Mouse (Mus musculus) stomach, embryonic 16.5 days (tissue): ENCODE measurements around the gene Inafm1. TPM values are rescaled to one million over a fixed set of nuclear protein-coding genes. Genes with fewer than 3 reads are reported as not detected.

Experiments
- ATAC-seq: fragments of 200-750 bp; cut with Nextera tagmentation; 2 replicates; pipeline ENCODE4 v1.8.0; 2017; ENCODE audit warnings: moderate number of reproducible peaks, moderate TSS enrichment; ENCODE audit not compliant: insufficient read depth, low FRiP score
- H3K27ac ChIP-seq: fragments of 300-500 bp; sonication (generic); 2 replicates; pipeline ENCODE4 v1.5.1; 2014; ENCODE audit warnings: low read length
- H3K27me3 ChIP-seq: fragments of 300-500 bp; sonication (generic); 2 replicates; pipeline ENCODE4 v1.6.1; 2014; ENCODE audit warnings: low read length, control low read depth, mixed read lengths; ENCODE audit not compliant: control insufficient read depth, insufficient read depth
- H3K36me3 ChIP-seq: fragments of 300-500 bp; sonication (generic); 2 replicates; pipeline ENCODE4 v1.6.1; 2014; ENCODE audit warnings: low read length; ENCODE audit not compliant: control insufficient read depth, insufficient read depth
- H3K4me1 ChIP-seq: fragments of 300-500 bp; sonication (generic); 2 replicates; pipeline ENCODE4 v1.6.1; 2014; ENCODE audit warnings: low read length, control low read depth, mixed read lengths; ENCODE audit not compliant: control insufficient read depth, insufficient read depth
- H3K4me2 ChIP-seq: fragments of 300-500 bp; sonication (generic); 2 replicates; pipeline ENCODE4 v1.6.1; 2014; ENCODE audit warnings: low read depth, low read length, mixed read lengths
- H3K4me3 ChIP-seq: fragments of 300-500 bp; sonication (generic); replicated peaks from 2 replicates; pipeline ENCODE4 v1.5.1; 2014; ENCODE audit warnings: mild to moderate bottlenecking, low read length
- H3K9ac ChIP-seq: fragments of 300-500 bp; sonication (generic); 2 replicates; pipeline ENCODE4 v1.6.1; 2014; ENCODE audit warnings: low read length
- H3K9me3 ChIP-seq: fragments of 300-500 bp; sonication (generic); replicated peaks from 2 replicates; pipeline ENCODE4 v1.6.1; 2016; ENCODE audit warnings: low read length, control low read depth; ENCODE audit not compliant: control insufficient read depth
- WGBS: fragments of 180-500 bp; shearing (Covaris S2); extraction: QIAGEN DNeasy Blood & Tissue Kit; methylation state at CpG from one replicate; pipeline ENCODE4 v1.1.7; 2014; 5-methylcytosine and 5-hydroxymethylcytosine counted together
- polyA plus RNA-seq: library from polyadenylated mRNA; unstranded; fragments of >200 nt; fragmentation: Nextera tagmentation; extraction: Ambion mirVana; gene quantifications from 2 replicates; pipeline ENCODE4 v1.2.1, GENCODE M21; 2015

The Inafm1 gene
- polyA plus RNA-seq, 1 experiment from 2014 or later, result 12.8 TPM

GRCm38 (mm10) chr7:16287016-16287415 is 13.6 kb upstream of the Inafm1 start:
- 77% methylated on average over 2 of the region's 2 CpGs for WGBS

DNA sequence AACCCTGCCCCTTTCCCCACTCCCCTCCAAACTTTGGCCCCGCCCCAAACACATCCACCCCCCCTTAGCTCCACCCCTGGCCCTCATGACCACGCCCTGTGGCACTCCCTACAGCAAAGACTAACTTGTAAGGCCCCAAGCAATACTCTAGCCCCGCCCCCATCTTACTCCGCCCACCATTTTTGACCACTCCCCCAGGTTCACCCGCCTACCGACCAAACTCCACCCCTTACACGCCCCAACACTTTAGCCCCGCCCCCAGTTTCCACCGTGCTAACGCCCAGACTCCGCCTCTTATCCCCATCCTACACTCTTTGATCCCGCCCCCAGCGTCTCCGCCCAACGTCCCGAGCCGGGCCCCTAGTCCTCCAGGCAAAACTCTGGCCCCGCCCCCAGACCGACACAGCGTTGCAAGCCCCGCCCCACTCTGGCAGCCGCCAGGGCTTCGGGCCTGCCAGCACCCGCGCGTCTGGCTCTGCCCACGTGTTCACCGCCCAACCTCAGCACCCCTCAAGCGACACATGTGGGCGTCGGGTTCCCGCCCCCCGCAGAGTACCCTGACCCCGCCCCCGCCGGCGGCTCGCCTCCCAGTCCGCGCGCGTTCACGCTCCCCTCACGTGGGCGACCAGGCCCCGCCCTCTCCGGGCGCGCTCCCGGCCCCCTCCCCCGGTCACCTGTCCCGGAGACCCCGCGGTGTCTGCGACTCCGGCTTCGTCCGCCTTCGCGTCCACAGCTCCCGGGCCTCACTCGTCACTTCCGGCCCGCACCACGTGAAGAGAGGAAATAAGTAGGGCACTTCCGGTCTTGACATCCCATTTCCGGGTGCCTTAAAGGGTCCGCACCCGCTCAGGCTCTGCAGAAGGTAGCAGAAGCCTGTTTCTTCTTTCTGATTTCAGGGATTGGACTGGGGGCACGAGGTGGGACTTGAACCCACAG is 12.9 kb upstream of the Inafm1 start, which contains the start of gene Ccdc9:
Gene Ccdc9, minus strand, starts transcription at position 770 of the 936 bp plus-strand sequence.
- H3K27ac ChIP-seq, result peak within 1 kb of the TSS; percentile 99
- WGBS, result under 1% methylated on average over 65 of the region's 70 CpGs
- peak within 1 kb of the TSS; percentile 80 for H3K4me3 ChIP-seq
- no peaks in the 10 kb centered on the region for H3K27me3 ChIP-seq
- no peaks in the 10 kb centered on the region for H3K9me3 ChIP-seq
- H3K4me2 ChIP-seq, result peak within 1 kb of the TSS; percentile 56
- H3K36me3 ChIP-seq, result peaks cover 6% of the 10 kb centered on the region; the same call in 1 of the 2 replicates
- peaks cover 7% of the 10 kb centered on the region; the same call in 1 of the 2 replicates for H3K4me1 ChIP-seq
- peak within 1 kb of the TSS; percentile 91 for H3K9ac ChIP-seq
- peak; percentile 92 for ATAC-seq

More at GRCm38 (mm10) chr7:16287016-16287415, 13.6 kb upstream of the Inafm1 start:
- Histone ChIP-seq H3K27ac (peak overlapping the region; percentile 99), H3K36me3 (peaks cover 6% of the 10 kb centered on the region; the same call in 1 of the 2 replicates), H3K9ac (peak overlapping the region; percentile 91), H3K4me2 (peak overlapping the region; percentile 56), H3K27me3 (no peaks in the 10 kb centered on the region), H3K9me3 (no peaks in the 10 kb centered on the region), H3K4me1 (peaks cover 7% of the 10 kb centered on the region; the same call in 1 of the 2 replicates), H3K4me3 (peak overlapping the region; percentile 80)
- no peak for ATAC-seq

DNA sequence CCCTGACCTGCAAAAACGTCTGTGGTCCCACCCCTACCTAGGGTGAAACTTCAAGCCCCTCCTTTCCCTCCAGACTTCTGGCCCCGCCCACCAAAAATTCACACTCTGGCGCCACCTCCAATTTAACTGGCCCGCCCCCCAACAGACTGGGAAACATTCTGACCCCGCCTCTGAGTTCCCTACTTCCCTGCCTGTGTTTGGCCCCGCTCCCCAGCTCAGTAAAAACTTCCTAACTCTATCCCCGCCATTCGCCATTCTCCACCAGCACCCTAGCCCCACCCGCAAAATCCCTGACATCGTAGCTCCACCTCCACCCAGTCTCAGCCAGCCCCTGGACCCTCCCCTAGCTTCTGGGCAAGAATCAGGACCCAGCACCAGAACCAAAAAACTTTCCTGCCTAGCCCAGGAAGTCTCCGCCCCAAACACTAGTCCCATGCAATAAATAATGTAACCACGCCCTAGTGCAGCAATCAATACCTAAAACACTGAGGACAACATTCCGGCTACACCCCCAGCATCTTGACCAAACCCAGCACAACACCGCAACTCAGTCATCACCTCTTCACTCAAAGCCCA is 12.1 kb upstream of the Inafm1 start:
- peaks cover 7% of the 10 kb centered on the region; the same call in 1 of the 2 replicates for H3K4me1 ChIP-seq
- peak overlapping the region; percentile 80 for H3K4me3 ChIP-seq
- peak overlapping the region; percentile 56 for H3K4me2 ChIP-seq
- H3K36me3 ChIP-seq, result peaks cover 12% of the 10 kb centered on the region
- no peaks in the 10 kb centered on the region for H3K27me3 ChIP-seq
- WGBS, result 2% methylated on average over 14 of the region's 14 CpGs
- peak; percentile 68 for ATAC-seq
- H3K27ac ChIP-seq, result peak overlapping the region; percentile 92
- no peaks in the 10 kb centered on the region for H3K9me3 ChIP-seq
- H3K9ac ChIP-seq, result peak overlapping the region; percentile 62; the same call in 1 of the 2 replicates

DNA sequence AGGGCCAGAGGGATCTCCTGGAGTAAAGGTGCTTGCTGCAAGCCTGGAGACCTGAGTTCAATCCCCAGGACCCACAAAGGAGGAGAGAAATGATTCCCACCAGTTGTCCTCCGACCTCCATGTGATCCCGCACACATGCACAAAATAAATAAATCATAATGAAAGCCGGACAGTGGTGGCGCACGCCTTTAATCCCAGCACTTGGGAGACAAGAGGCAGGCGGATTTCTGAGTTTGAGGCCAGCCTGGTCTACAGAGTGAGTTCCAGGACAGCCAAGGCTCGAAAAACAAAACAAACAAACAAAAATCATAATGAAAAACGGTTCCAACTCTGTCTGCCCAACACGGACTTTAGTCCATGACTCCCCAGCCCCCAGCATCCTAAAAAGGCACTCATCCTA is 11.5 kb upstream of the Inafm1 start:
- Histone ChIP-seq H3K9ac (peak overlapping the region; percentile 62; the same call in 1 of the 2 replicates), H3K27ac (peak overlapping the region; percentile 92), H3K4me1 (peaks cover 7% of the 10 kb centered on the region; the same call in 1 of the 2 replicates), H3K4me3 (peak overlapping the region; percentile 80), H3K27me3 (no peaks in the 10 kb centered on the region), H3K4me2 (peak overlapping the region; percentile 56), H3K36me3 (peaks cover 18% of the 10 kb centered on the region), H3K9me3 (no peaks in the 10 kb centered on the region)
- WGBS, result 41% methylated on average over 9 of the region's 9 CpGs
- ATAC-seq, result no peak

GRCm38 (mm10) chr7:16284001-16284400 is 10.6 kb upstream of the Inafm1 start:
- WGBS, result 86% methylated on average over 8 of the region's 8 CpGs
- H3K36me3 ChIP-seq, result peaks cover 19% of the 10 kb centered on the region

GRCm38 (mm10) chr7:16282334-16282733 is 8.9 kb upstream of the Inafm1 start:
- Histone ChIP-seq H3K36me3 (peaks cover 19% of the 10 kb centered on the region), H3K27me3 (no peaks in the 10 kb centered on the region), H3K4me3 (no peak overlapping the region), H3K4me1 (peaks cover 7% of the 10 kb centered on the region; the same call in 1 of the 2 replicates), H3K27ac (no peak overlapping the region), H3K9me3 (no peaks in the 10 kb centered on the region), H3K4me2 (no peak overlapping the region), H3K9ac (no peak overlapping the region)
- ATAC-seq, result no peak
- 82% methylated on average over 13 of the region's 13 CpGs for WGBS

More at GRCm38 (mm10) chr7:16284001-16284400, 10.6 kb upstream of the Inafm1 start:
- H3K27me3 ChIP-seq, result no peaks in the 10 kb centered on the region
- H3K9me3 ChIP-seq, result no peaks in the 10 kb centered on the region
- H3K4me3 ChIP-seq, result no peak overlapping the region
- H3K9ac ChIP-seq, result no peak overlapping the region
- H3K4me1 ChIP-seq, result peaks cover 7% of the 10 kb centered on the region; the same call in 1 of the 2 replicates
- H3K4me2 ChIP-seq, result no peak overlapping the region
- no peak for ATAC-seq
- 0 out of 2 replicates have a peak overlapping the region, but pooled peaks have one; percentile 92 for H3K27ac ChIP-seq

GRCm38 (mm10) chr7:16280721-16281120 is 7.3 kb upstream of the Inafm1 start:
- Histone ChIP-seq H3K27ac (no peak overlapping the region), H3K9me3 (no peaks in the 10 kb centered on the region), H3K9ac (no peak overlapping the region), H3K4me1 (peaks cover 12% of the 10 kb centered on the region; the same call in 1 of the 2 replicates), H3K27me3 (no peaks in the 10 kb centered on the region), H3K4me2 (no peak overlapping the region), H3K4me3 (no peak overlapping the region), H3K36me3 (peaks cover 24% of the 10 kb centered on the region)
- ATAC-seq, result no peak
- WGBS, result 93% methylated on average over 11 of the region's 11 CpGs

DNA sequence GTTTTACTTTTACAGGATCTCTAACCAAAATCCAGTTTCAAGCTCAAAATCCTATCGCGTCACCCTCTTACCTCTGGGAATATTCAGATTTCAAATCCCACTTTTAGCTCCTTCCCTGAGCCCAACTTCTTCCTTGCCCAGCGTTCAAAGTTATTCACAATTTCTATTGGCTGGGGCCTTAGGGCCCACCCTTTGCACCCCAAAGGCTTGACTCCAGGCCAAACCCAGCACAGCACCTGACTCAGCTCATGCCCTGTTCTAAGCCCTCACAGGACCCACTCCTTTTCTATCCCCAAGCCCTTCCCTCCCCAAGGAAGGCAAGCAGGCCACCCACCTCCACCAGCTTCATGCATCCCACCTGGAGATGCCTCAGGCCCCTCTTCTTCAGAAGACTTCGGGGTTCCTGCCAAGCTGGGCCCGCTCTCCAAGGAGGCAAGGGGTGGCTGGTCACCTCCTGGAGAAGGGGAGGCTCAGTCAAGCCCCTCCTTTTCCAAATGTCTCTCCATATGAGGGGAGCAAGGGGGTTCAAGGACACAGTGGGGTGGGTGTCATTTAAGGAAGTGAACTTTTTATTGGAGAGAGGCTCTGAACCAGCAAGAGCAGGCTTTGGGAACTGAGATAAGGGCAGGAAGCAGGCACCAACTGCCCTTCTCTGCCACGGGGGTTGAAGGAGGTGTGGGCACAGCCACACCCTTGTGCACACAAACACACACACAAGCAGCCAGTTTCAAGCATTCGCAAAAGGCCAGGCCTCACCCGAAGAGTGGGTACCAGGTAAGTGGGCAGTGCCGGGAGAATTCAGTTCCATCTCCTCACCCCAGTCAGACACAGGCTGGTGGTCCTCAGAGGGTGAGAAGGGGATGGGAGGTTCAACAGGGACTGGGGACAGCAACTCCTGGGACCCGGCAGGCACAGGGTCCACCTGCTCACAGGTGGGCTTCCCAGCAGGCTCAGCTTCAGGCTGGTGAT is 1.8 kb upstream of the Inafm1 start:
- peak overlapping the region; percentile 94 for H3K4me2 ChIP-seq
- ATAC-seq, result no peak
- peak overlapping the region; percentile 87 for H3K9ac ChIP-seq
- H3K27ac ChIP-seq, result peak overlapping the region; percentile 67
- H3K4me3 ChIP-seq, result no peak overlapping the region
- peaks cover 17% of the 10 kb centered on the region; the same call in 1 of the 2 replicates for H3K36me3 ChIP-seq
- H3K4me1 ChIP-seq, result peaks cover 36% of the 10 kb centered on the region
- no peaks in the 10 kb centered on the region for H3K27me3 ChIP-seq
- WGBS, result 75% methylated on average over 10 of the region's 10 CpGs
- H3K9me3 ChIP-seq, result no peaks in the 10 kb centered on the region
